Mouse (Mus musculus) liver, adult 2 months (tissue): ENCODE data around the gene Atp9a. TPM values are rescaled to one million over a fixed set of nuclear protein-coding genes. Genes with fewer than 3 reads are reported as not detected.

Experiments used
- DNase-seq: peaks from one replicate; pipeline ENCODE4 v3.0.0-alpha.2; 2011; ENCODE audit warnings: low read depth, low spot score; ENCODE audit errors: extremely low read depth
- H3K27ac ChIP-seq: fragments of 200-500 bp; replicated peaks from 2 replicates; pipeline ENCODE4 v1.5.1; 2012; ENCODE audit warnings: low read depth, mild to moderate bottlenecking, control low read depth, inconsistent platforms, low read length; ENCODE audit not compliant: insufficient read depth
- H3K27me3 ChIP-seq: fragments of 200-500 bp; 2 replicates; pipeline ENCODE4 v1.6.1; 2012; ENCODE audit warnings: mild to moderate bottlenecking, moderate library complexity, low read length, inconsistent platforms; ENCODE audit not compliant: control insufficient read depth, insufficient read depth
- H3K36me3 ChIP-seq: fragments of 200-500 bp; 2 replicates; pipeline ENCODE4 v1.6.1; 2012; ENCODE audit warnings: low read length, inconsistent platforms; ENCODE audit not compliant: control insufficient read depth, insufficient read depth
- H3K4me1 ChIP-seq: fragments of 200-500 bp; 2 replicates; pipeline ENCODE4 v1.6.1; 2011; ENCODE audit warnings: low read length; ENCODE audit not compliant: control insufficient read depth, insufficient read depth
- H3K4me3 ChIP-seq: fragments of 200-500 bp; 2 replicates; pipeline ENCODE4 v1.5.1; 2011; ENCODE audit warnings: low read depth, mild to moderate bottlenecking, control low read depth, low read length, moderate library complexity; ENCODE audit not compliant: insufficient read depth
- H3K79me2 ChIP-seq: fragments of 200-500 bp; 2 replicates; pipeline ENCODE4 v1.6.1; 2012; ENCODE audit warnings: inconsistent platforms, mild to moderate bottlenecking, low read length, moderate library complexity; ENCODE audit not compliant: control insufficient read depth, insufficient read depth
- H3K9ac ChIP-seq: fragments of 200-500 bp; 2 replicates; pipeline ENCODE4 v1.6.1; 2012; ENCODE audit warnings: low read depth, mild to moderate bottlenecking, control low read depth, inconsistent platforms, low read length
- CTCF ChIP-seq: fragments of 200-500 bp; IDR thresholded peaks from 2 replicates; pipeline ENCODE4 v1.5.1; 2011; ENCODE audit warnings: low read depth, low read length, control low read depth
- POLR2A ChIP-seq: fragments of 200-500 bp; IDR thresholded peaks from 2 replicates; pipeline ENCODE4 v1.6.1; 2011; ENCODE audit warnings: low read length, control low read depth; ENCODE audit not compliant: insufficient read depth; ENCODE audit errors: extremely low read depth
- WGBS: fragments of 180-500 bp; shearing (Covaris S2); methylation state at CpG from one replicate; pipeline ENCODE4 v1.1.7; 2018; 5-methylcytosine and 5-hydroxymethylcytosine counted together
- polyA plus RNA-seq: library from polyadenylated mRNA; depleted of rRNA; stranded (reverse); fragments of >200 nt; gene quantifications from 2 replicates; pipeline ENCODE4 v1.2.3, GENCODE M21; 2012
- total RNA-seq: library from RNA; depleted of rRNA; stranded (reverse); fragments of >200 nt; gene quantifications from 2 replicates; pipeline ENCODE4 v1.2.3, GENCODE M21; 2014

Gene Atp9a
- total and polyA plus RNA-seq, 2 experiments, result 33.7 to 49.3 TPM

DNA sequence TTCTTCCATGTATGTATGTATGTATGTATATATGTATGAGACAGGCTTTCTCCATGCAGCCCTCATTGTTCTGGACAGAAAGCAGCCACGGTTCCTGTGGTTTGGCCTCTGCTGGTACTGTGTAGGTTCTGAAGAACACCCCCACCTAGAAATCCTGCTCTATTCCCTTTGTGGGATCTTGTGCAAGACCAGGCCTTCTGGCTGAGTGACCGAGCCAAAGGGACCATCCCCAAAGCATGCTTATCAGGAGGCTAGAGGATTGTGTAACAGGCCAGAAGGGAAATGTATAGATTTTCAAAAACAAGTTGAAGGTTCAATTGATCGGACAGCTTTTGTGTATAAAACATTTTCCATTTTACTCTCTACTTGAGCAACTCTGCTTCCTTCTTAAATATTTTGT is 34.0 kb upstream of the Atp9a start:
- WGBS, result 38% methylated on average over 3 of the region's 3 CpGs
- Histone ChIP-seq H3K36me3 (no peaks in the 10 kb centered on the region), H3K9ac (no peak overlapping the region), H3K4me1 (no peaks in the 10 kb centered on the region), H3K27me3 (0 out of 2 replicates have a peak, but pooled peaks cover 3% of the 10 kb centered on the region), H3K4me3 (no peak overlapping the region), H3K27ac (no peak overlapping the region), H3K79me2 (no peaks in the 10 kb centered on the region)
- TF ChIP-seq POLR2A, result no peak
- no peak for TF ChIP-seq CTCF
- no peak for DNase-seq

DNA sequence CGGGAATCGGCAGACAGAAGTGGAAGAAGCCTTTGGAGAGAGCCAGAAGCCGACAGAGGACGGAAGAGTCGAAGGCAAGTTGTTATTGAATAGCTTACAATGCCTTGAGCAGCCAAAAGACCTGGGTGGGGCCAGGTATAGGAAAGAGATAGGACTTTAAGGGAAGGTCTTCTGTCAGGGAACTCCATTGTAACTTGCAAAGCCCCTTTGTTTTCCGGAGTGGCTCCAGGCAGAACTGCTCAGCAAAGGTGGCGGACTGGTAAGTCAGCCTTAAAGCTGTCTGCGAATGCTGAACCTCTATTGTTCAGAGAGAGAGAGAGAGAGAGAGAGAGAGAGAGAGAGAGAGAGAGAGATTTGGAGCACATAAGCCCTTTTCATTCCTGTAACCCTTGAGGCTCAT is 27.1 kb upstream of the Atp9a start:
- no peak overlapping the region for H3K27ac ChIP-seq
- no peak for TF ChIP-seq POLR2A
- no peak for TF ChIP-seq CTCF
- DNase-seq, result no peak
- no peak overlapping the region for H3K9ac ChIP-seq
- 77% methylated on average over 8 of the region's 8 CpGs for WGBS
- 0 out of 2 replicates have a peak, but pooled peaks cover 5% of the 10 kb centered on the region for H3K4me1 ChIP-seq
- no peaks in the 10 kb centered on the region for H3K79me2 ChIP-seq
- H3K4me3 ChIP-seq, result no peak overlapping the region
- peaks cover 17% of the 10 kb centered on the region for H3K27me3 ChIP-seq
- H3K36me3 ChIP-seq, result no peaks in the 10 kb centered on the region

DNA sequence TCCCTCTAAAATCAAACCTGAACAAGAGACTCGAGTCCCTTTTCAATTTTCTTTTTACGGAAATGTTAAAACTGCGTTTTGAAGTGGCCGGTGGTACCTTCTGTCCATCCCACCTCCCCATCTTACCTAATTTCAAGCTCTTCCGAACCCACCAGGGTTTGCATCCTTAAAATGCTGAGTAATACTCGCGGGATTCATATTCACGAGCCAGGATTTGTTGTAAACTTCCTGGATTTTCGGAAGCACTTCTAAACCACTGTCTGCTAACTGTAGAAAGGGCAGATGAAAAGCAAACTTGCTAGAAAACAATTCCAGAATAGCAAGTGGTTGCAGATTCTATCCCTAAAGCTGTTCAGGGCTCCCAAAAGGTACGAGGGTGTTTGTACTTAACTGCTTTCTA is 25.4 kb upstream of the Atp9a start, which contains the start of gene Sall4:
Sall4 (minus strand) TSS at position 362 of the 400 bp plus-strand sequence.
- H3K27me3 ChIP-seq, result peaks cover 22% of the 10 kb centered on the region
- H3K27ac ChIP-seq, result no peak within 1 kb of the TSS
- 0 out of 2 replicates have a peak, but pooled peaks cover 5% of the 10 kb centered on the region for H3K4me1 ChIP-seq
- H3K79me2 ChIP-seq, result no peaks in the 10 kb centered on the region
- TF ChIP-seq POLR2A (no peak), CTCF (no peak)
- DNase-seq, result no peak
- no peaks in the 10 kb centered on the region for H3K36me3 ChIP-seq
- WGBS, result 19% methylated on average over 10 of the region's 10 CpGs
- no peak within 1 kb of the TSS for H3K9ac ChIP-seq
- H3K4me3 ChIP-seq, result no peak within 1 kb of the TSS

DNA sequence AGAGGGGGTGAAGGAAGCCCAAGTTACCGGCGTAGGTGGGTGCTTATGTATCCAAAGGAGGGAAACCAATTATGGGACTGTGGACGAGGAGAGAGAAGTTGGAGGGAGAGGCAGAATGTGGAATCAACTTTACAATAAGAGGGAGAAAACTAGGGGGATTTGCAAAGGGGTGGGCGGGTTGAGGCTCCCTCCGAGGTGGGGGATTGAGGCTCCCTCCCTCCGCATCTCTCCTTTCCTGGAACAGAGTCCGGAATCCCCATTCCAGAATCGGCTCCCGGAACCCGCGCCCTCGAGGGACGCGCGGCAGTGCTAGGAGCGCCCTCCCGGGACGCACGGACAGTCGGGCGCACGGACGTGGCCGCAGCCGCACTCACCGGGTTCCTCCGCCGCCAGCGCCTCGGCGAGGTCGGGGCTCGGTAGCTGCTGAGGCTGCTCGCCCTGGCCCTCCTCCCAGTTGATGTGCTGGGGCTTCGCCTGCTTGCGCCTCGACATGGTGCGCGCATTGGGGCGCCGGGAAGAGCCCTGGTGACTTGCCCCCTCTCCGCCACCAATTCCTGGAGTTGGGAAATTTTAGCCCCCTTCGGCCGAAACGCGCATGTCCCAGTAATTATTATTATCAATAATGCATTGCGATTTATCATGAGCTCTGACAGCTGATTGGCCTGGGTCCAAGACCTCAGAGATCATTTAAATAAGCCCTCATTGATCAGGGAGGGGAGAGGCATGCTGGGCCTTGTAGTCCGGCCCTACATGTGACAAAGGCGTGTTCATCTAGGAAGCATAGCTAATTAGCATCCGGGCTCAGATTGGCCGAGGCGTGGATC is 24.5 kb upstream of the Atp9a start:
- peaks cover 22% of the 10 kb centered on the region for H3K27me3 ChIP-seq
- H3K27ac ChIP-seq, result no peak overlapping the region
- TF ChIP-seq CTCF, result no peak
- no peak for DNase-seq
- H3K9ac ChIP-seq, result no peak overlapping the region
- 0 out of 2 replicates have a peak, but pooled peaks cover 5% of the 10 kb centered on the region for H3K4me1 ChIP-seq
- no peaks in the 10 kb centered on the region for H3K36me3 ChIP-seq
- H3K79me2 ChIP-seq, result no peaks in the 10 kb centered on the region
- 2% methylated on average over 52 of the region's 52 CpGs for WGBS
- H3K4me3 ChIP-seq, result no peak overlapping the region

DNA sequence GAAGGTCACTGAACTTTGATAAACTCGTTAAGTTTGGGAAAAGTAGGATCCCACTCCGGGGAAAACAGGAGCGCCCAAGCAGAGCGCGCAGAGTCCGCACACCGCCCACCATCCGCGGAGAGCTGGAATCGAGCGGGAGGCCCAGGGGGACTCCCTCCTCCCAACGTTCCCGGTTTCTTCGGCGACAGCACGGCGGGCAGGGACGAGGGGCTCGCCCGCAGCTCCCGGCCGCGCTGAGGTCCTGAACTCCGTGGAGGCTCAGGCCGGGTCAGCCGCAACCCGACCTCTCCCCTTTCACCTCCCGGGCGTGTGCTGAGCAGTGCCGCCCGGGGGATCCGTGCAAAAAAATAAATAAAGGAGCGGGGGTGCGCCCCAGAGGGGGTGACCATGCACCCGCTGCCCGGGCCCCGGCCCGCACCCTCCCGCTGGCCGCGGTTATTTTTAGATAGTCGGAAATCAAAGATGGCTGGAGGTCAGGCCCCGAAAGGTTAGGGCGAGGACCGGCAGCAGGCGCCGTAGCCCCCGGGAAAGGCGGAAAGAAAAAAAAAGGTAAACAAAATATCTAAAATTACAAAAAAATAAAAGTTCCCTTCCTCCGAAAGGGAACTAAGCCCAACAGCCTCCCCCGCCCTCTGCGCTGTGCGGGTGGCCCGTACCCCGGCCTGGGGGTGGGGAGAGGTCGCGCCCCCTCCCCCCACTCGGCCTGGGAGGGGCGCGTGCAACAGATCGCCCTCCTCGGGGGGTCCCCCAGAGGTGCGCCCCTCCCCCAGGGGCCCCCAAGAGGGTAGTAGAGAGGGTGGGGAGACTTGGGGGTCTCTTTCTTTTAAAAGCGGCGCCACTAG is 23.7 kb upstream of the Atp9a start:
- 1% methylated on average over 65 of the region's 65 CpGs for WGBS
- DNase-seq, result no peak
- no peak overlapping the region for H3K9ac ChIP-seq
- H3K27me3 ChIP-seq, result peaks cover 22% of the 10 kb centered on the region
- no peak overlapping the region for H3K4me3 ChIP-seq
- no peaks in the 10 kb centered on the region for H3K79me2 ChIP-seq
- H3K36me3 ChIP-seq, result no peaks in the 10 kb centered on the region
- 0 out of 2 replicates have a peak, but pooled peaks cover 5% of the 10 kb centered on the region for H3K4me1 ChIP-seq
- TF ChIP-seq CTCF (no peak), POLR2A (no peak)
- H3K27ac ChIP-seq, result no peak overlapping the region
